Mouse (Mus musculus) layer of hippocampus, adult 9-10 months (tissue): ENCODE data around the gene Foxo3.

Experiments used
- DNase-seq: peaks from one replicate; pipeline ENCODE4 v3.0.0; 2022; ENCODE audit warnings: low spot score

The Foxo3 gene

DNA sequence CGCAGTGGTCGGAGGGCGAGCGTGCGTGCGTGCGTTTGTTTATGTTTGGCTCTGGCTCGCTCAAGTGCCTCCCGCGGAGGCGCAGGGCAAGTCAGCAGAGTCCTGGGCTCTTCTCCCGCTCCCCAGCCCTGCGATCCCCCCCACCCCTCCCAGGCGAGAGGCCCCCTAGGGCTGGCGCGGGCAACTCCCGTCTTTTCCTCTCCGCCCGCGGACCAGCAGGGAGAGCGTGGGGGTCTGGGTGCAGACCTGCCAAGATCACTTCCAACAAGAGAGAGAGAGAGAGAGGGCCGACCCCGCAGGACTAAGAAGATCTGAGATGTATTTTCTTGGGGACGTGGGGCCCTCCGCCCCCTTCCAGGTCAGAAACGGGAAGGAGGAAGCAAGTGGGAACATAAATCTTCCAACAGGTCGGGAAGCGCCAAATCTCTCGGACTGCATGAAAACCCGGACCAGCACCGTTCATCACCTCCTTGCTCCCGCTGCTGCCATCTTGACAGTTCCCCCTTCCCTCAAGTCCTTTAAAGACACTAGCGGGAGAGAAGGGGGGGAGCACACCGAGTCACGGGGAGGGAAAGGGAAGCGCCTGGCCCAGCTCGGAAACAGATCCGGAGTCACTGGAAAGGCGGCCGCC, 569 bp downstream of the Foxo3 start:
- DNase-seq: no peak

DNA sequence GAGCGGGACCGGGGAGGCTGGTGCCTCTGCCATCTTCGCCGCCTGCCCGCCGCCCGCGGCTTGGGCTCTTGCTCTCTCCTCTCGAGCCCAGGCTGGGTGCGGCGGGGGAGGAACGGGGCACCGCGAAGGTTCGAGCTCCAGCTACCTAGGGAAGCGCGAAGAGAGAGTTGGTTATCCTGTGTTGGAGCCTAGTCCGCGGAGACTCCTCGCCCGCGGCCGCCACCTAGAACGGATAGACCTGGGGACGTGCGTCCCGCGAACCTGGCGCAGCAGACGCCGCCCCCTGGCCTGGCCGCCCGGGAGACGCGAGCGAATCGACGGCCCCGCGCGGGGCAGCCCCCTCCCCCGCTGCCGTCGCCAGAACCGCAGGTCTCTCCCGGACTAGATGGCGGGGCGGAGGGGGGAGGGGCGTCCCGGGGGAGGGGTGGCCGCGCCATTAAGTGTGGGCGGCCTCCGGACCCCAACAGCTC, 1.1 kb downstream of the Foxo3 start:
- no peak for DNase-seq

DNA sequence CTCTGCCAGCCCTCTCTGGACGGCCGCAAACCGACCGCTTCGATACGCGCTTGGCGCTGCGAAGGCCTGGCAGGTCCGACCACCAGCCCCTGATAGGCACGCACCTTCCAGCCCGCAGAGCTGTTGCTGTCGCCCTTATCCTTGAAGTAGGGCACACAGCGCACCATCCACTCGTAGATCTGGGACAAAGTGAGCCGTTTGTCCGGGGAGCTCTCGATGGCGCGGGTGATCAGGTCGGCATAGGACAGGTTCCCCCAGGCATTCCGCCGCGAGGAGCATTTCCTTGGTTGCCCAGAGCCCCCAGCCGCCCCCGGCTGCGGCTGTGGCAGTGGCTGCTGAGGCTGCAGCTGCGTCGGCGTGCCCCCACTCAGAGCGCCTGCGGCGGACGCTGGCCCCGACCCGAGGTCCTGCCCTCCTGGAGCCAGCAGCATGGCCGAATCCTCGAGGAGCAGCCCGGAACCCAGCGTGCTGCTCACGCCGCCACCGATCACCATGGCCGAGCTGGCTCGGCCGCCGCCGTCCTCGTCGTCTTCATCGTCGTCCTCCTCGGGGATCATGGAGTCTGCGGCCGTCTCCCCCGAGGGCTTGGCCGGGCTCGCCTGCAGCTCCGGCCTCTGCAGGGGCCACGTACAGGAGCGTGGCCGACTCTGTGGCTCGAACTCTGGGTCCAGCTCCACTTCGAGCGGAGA, 1.7 kb downstream of the Foxo3 start:
- no peak for DNase-seq

DNA sequence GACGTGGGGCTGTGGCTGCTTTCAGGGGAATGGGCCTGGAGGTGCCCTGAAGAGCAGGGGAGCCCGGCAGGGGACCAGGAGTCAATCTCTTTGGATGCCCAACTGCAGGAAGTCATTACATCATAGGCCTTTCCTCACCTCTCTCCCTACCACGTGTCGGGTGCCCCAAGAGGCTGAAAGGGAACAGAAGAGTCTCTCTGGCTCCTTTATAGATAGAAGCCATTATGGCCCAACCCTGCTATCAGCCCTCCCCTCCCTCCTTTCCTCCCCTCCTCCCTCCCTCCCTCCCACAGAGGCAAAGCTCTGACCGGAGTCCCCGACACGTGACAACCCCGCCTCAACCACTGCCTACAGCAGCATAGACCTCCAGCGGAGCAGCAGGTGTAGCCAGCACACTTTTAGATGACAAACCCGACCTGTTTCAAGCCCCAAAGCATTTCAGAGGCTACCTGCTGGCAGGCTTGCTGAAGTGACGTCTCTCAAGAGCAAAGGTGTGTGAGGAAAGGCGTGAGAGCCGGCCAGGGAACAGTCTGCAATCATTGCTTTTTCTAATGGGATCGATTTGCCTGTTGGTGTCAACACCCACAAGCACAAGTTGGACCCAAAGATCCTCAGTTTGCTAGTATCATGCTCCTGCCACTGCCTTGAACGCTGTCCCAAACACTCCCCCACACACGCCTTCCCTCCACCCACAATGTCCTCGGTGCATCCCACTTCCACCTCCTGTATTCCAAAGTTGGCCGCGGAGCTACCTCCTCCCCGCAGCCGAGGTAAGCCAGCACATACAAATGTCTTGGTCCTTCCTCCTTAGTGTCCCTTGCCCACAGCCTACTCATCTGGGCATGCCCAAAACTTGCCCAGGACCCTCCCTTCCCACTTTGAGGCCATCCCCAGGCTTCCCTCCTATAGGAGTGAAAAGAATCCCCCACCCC, 2.5 kb downstream of the Foxo3 start:
- no peak for DNase-seq

DNA sequence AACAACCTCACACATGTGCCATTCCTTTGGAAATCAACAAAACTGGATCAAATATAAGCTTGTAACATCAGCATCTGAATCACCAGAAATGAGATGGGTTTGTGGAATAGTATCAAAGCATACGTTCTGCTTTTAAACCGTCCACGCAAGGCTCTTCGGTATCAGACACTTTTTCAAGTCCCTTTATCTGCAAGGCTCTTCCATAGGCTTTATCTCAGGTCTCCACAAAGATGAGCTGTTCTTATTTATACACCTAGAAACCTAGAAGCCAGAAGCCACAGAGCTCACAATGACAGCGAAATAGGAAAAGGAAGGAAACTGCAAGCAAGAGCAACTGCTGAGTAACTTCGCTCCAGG, 3.2 kb downstream of the Foxo3 start:
- no peak for DNase-seq

DNA sequence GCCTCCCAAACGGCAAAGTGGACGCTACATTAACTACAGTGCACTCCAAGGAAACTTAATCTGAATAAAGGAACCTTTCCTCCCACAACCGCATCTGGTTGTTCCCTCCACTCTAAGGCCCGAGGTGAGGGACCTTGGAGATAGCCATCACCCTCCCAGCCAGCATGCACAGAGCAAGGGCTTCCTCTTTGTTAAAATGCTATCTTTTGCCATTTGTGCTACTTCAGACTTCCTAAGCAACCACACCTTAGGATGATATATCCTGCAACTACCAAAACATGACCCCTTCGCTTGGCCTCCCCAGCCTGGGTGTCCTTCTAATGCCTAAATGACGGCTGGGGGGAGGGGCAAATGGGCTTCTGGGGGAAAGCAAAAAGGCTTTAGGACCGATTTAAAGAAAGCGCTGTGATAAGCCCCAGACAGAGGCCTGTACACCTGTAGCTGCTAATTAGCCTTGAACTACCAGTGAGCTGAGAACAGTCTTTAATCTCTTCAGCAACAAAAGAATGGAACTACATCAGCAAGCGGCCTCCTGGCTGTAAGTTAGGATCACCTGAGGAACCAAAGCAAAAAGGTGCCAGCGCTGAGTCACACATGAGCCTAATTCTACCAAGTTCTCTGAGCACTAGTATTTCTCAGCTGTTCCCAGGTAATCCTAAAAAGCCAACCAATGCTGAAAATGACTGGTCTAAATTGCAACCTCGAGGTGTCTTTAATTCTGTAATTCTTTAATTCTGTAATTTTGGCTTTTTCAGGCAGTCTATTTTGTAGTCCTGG, 4.9 kb downstream of the Foxo3 start:
- DNase-seq: no peak

DNA sequence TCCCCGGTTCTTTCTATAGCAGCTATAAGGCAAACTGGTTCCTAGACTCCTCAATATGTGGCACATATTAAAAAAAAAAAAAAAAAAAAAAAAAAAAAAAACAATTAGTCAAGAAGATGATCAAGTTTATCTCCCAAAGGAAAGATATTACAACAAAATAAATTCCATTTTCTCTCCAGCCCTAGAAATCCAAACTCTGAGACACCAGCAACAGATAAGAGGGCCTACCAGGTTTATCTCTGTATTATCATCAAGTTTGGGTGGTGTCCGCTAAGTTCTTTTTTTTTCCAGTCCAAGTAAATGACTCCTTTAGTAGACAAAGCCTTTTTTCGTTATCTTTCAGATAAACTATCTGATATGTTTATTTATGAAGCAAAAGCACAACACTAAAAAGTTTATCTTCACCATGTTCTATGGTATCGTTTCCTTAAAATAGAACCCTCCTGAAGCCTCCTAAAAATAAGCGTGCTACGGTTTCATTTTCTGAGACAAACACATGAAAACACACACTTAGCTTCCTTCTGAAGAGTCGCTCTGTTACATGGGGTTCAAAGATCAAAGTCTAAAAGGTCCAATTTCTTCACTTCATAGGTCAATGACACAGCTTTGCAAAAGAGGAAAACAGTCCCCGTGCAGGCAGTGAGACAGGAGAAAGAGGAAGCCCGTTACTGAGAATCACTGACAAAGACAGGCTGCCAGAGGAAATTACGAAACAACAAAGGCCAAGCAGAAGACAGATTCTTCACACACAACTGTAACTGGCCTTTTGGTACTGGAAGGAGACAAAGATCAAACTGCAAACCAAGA, 6.1 kb downstream of the Foxo3 start:
- no peak for DNase-seq

DNA sequence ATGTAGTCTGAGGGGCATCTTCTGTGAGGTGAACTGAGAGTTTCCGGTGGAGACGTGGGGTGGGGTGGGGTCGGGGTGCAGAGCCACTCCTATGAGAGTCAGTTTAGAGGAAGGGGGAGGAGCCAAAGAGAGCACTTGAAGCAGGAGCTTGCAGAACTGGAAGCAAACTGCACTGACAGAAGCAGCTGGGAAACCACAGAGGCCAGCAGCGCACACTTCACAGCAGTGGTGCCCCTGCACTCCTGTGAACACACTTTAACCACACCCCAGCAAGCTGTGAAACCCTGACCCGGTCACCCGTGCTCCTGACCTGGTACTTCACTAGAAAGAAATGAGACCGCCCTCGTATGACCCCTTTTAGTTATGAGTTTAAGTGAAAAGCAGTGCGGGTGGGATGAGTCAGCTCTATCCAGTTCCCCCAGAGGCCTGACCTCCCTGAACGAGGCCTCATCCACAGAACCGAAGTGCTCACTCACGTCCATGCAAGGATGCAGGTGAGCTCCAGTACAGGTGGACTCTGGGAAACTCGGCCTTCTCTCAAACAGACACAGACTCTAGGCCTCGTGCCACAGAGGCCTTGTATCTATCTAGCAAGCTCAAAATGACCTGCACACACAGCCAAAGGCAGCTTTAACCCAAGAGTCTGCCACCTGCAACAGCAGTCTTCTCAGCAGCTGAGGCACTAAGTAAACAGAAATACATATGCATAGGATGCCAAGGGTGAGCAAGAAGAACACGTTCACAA, 7.1 kb downstream of the Foxo3 start:
- no peak for DNase-seq

DNA sequence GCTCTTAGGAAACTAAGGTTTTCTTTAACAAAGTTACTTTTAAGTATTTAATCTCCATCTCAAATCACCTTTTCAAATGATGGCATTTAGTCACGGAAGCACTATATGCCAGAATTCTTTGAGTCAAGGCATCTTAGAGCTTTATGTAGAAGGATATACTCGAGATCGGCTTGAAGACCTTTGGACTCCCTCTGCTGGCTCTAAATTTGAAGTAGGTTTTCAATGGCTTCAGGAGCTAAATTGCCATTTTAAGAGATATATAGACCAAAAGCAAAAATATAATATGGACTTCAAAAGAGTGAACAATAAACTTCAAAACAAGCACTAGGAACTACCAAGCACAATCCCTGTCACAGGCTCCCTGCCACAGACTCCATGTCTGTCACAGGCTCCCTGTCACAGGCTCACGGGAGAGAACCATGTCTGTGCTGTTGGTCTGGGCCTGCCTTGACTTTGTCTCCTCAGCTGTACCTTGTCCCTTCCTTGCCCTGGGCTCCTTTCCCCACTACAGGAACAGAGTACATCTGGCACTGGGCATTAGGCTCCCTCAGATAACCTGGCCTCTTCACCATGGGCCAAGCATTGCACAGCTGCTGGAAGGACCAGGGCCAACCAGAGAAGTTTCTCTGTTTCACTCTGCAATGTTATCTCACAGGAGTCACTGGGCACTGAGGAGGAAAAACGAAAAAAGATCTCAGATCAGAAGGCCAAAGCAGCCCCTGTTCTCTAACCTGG, 8.6 kb downstream of the Foxo3 start:
- no peak for DNase-seq

DNA sequence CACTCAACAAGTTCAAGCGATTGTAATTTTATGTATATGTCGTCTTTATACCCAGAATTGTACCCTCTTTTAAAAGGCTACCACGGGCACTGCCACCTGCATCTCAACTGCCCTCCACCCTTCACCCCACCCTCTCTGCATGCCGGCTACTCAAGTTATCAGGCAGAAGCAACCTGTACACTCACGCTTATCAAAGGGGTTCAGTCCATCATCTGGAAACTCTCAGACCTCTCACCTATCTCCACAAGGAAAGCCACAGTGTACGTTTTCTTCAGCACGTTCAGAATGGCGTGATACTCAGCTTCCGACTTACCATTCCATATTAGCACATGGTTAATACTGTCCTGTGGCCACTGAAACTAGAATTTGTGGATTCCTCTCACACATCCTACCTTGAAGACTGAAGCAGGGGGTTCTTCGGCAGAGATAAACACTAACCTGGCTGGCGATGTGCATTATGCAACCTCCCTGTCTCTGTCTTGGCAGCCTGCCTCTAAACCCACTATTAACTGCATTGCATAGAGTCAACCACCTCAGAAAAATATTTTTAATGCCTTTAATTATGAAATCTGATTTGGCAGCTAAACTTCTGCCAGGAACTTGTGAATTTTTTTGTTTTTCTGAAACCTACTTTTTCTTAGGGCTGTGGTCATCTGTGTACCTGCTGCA, 11.4 kb downstream of the Foxo3 start:
- no peak for DNase-seq

DNA sequence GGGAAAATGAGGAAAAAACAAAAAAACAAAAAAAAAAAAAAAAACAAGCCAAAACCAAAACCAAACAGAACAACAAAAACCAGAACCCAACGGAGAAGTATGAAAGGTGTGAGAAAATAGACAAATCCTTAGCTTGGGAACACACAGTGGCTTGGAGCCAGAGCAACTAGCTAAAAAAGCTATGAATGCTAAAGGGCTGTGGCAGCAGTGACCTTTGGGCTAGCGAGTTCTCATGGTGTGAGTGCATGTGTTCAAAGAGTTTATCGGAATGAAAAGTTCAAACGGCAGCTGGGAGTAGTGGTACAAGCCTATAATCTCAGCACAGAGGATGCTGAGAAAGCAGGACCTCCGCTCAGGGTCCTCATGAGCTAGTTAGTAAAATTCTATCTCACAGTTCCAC, 12.4 kb downstream of the Foxo3 start:
- no peak for DNase-seq

DNA sequence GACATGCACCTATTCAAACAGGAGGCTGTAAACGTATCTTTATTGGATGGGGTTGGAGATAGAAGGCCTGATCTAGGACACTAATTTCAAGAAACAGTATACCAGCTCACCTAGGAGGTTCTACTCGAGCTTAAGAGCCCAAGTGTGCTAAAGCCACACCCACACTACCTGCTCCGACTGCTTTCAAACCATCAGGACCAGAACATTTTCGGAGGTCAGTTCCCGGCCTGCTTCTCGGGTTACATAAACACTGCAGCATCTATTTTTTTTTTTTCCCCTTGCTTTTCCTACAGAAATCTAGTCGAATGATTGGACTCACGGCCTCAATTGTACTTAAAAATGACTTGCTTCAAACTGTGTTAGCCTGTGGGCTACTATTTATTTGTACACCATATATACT, 12.9 kb downstream of the Foxo3 start:
- no peak for DNase-seq

DNA sequence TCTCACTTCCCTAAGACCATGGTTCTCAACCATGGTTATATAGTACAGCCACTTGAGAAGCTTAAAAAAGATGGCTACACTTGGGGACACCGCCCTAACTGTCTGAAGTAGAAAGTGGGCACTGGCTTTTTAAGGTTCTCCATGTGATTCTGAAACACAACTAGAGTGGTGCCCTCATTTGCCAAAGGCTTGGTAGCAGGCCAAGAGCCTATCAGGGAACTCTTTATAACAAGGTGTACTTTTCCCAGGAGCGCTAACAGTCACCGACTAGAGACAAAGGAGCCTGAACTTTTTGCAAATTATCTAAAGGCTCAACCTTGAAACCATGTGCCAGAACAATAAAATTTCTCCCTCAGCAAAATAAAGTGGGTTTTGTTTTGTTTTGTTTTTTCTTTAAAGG, 14.5 kb downstream of the Foxo3 start:
- DNase-seq: no peak

DNA sequence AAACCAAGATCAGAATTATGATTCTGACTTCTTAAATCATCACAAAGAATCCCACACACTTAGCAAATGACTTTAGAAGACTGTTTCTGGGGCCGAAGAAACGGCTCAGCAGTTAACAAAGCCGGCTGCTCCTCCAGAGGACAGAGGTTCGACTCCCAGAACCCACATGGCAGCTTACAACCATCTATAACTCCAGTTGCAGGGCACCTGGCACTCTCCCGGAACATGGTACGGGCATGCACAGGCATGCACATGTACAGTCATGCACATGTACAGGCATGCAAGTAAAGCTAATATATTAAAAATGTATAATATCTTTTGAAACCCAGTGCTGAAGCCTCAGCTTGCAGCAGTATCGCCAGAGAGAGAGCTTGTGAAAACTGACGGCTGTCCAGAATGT, 15.5 kb downstream of the Foxo3 start:
- no peak for DNase-seq

DNA sequence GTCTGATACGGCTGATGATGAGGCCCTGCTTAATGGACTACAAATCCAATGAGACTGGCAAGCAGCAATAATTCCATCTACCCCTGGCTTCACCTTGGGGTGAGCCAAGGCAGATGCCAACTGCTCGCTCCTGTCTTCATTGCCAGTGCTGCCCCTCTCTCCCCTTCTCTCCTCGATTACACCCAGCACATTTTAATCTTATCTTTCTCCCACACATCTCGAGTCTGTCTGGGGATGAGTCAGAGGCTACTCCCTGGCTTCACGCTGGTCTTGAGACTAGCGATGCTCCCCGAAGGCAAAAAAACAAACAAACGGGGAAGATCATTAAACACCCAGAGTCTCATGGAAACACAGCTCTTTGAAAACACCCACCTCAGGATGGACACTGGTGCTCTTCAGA, 16.0 kb downstream of the Foxo3 start:
- DNase-seq: no peak

DNA sequence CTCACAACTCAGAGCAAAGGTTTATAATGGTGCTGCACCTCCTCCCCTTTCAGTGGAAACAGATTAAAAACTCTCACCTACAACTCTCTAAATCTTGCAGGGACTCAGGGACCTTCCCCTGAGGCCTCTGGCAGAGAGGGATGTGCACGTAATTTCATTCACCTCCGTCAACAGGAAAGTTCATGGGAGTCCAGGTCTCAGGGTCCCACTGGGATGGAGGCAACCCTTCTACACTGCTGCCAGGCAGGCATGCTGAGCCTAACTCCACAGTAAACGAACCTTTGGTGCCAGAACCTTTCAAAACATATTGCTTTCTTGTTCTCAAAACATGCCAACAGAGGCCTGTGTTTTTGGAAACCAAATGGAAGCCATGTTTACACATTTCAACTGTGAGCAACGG, 17.0 kb downstream of the Foxo3 start:
- DNase-seq: no peak

DNA sequence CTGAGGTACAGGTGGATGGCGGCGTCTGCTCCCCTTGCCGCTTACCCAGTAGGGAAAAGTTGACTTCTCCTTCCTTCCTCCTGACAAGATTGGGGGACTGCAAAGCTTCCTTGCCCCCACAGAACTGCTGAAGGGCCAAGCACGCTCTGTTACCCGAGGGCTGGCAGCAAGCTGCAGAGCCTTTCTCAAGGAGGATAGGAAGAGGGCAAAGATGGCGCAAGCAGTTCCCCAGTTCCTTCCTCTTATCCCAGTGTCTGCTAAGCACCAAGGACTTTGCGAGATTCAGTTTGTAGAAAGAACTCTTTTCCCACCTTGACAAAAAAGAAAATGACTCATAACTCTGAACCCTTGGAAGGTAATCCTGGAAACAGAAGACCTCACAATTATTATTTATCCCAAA, 18.6 kb downstream of the Foxo3 start:
- no peak for DNase-seq

DNA sequence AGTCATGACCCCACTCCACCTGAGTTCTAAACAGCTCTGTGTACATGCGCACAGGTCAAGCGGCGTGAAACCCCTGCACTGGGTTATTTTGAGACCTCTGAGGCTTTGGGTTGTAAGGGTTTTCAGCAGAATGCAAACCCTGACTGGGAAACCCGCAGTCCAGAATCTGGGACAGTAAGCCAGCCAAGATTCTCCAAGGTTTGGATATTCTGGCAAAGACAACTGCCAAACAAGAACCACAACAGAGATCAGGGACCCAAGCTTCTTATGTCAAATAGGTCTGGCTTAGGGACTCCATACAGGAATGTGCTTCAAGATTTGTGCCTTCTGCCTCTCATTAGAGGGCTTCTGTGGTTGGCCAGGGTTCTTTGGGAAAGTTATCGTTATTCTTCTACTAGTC, 21.8 kb downstream of the Foxo3 start:
- no peak for DNase-seq

DNA sequence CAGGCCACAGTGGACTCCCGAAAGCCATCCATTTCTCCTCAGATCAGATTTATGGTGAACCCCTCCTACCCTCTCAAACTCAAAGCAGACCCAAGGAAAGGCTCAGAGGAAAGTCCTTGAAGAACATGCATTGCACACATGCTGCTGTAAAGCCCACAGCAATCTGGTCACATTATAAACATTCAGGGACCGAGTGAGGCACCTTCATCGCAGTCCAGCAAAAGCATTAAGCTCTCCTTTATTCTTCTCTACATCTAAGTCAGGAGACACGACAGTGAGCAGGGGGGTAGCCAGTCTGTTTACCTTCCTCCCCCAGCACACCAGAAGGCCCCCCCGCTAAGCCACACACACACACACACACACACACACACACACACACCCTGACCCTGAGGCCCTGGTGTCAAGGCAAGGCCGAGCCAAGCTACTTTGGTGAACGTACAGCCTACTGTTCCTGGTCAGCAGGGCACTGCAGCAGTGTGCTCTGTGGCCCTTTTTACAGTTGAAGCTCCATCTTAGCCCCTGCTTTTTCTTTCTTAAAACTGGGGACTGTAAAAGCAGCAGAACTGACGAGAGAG, 24.7 kb downstream of the Foxo3 start:
- DNase-seq: no peak
